Mouse (Mus musculus) G1E (cell line): ENCODE measurements around the gene Glod4. TPM values are rescaled to one million over a fixed set of nuclear protein-coding genes. Genes with fewer than 3 reads are reported as not detected.

ENCODE experiments used
- ATAC-seq: 2 replicates; pipeline ENCODE4 v1.8.0; 2016; ENCODE audit warnings: mild to moderate bottlenecking; ENCODE audit not compliant: insufficient number of reproducible peaks, poor library complexity, low FRiP score, severe bottlenecking; ENCODE audit errors: extremely low read depth
- DNase-seq: peaks from one replicate; pipeline ENCODE4 v3.0.0; 2012; ENCODE audit warnings: low spot score
- H3K27me3 ChIP-seq: 2 replicates; pipeline ENCODE4 v1.6.1; 2012; ENCODE audit warnings: mild to moderate bottlenecking, low read length, inconsistent platforms; ENCODE audit not compliant: insufficient read depth
- H3K36me3 ChIP-seq: replicated peaks from 2 replicates; pipeline ENCODE3; 2012; ENCODE audit warnings: mild to moderate bottlenecking, inconsistent platforms
- H3K4me1 ChIP-seq: 2 replicates; pipeline ENCODE4 v1.6.1; 2012; ENCODE audit warnings: low read depth, low read length, inconsistent platforms, mixed read lengths; ENCODE audit not compliant: insufficient read depth
- H3K4me3 ChIP-seq: 2 replicates; pipeline ENCODE4 v1.5.1; 2012; ENCODE audit warnings: low read depth, mild to moderate bottlenecking, inconsistent platforms, low read length, moderate library complexity, mixed read lengths
- H3K9me3 ChIP-seq: replicated peaks from 2 replicates; pipeline ENCODE4 v1.6.1; 2012; ENCODE audit warnings: inconsistent platforms
- CTCF ChIP-seq: IDR thresholded peaks from 2 replicates; pipeline ENCODE4 v1.5.1; 2012; ENCODE audit warnings: low read depth, low read length, inconsistent platforms, mixed read lengths
- GATA1 ChIP-seq: IDR thresholded peaks from 2 replicates; pipeline ENCODE4 v1.6.1; 2012; ENCODE audit warnings: borderline replicate concordance, low read length, inconsistent platforms, mixed read lengths
- GATA2 ChIP-seq: IDR thresholded peaks from 2 replicates; pipeline ENCODE4 v1.6.1; 2012; ENCODE audit warnings: low read depth, low read length, inconsistent platforms, borderline replicate concordance
- POLR2AphosphoS5 ChIP-seq: IDR thresholded peaks from 2 replicates; pipeline ENCODE4 v1.6.1; 2012; ENCODE audit warnings: low read depth, low read length, inconsistent platforms; ENCODE audit not compliant: insufficient replicate concordance
- TAL1 ChIP-seq: conservative IDR thresholded peaks from 2 replicates; pipeline ENCODE4 v1.6.1; 2012; ENCODE audit warnings: low read depth, low read length, inconsistent platforms, mixed read lengths
- polyA plus RNA-seq: library from polyadenylated mRNA; stranded (reverse); fragments of >175 nt; gene quantifications from 2 replicates; pipeline ENCODE4 v1.2.3, GENCODE M21; 2012
- total RNA-seq, 2 experiments: library from RNA; stranded (forward) in 1 of 2; stranded (reverse) in 1 of 2; fragments of 200-1000 nt in 1 of 2; fragments of >200 nt in 1 of 2; fragmentation: Nextera tagmentation in 1 of 2; gene quantifications; 2 replicates each; pipeline ENCODE4 v1.2.3; 2014 to 2017

The Glod4 gene
- total and polyA plus RNA-seq, 3 experiments: 5.8 to 168 (median 61.4) TPM

DNA sequence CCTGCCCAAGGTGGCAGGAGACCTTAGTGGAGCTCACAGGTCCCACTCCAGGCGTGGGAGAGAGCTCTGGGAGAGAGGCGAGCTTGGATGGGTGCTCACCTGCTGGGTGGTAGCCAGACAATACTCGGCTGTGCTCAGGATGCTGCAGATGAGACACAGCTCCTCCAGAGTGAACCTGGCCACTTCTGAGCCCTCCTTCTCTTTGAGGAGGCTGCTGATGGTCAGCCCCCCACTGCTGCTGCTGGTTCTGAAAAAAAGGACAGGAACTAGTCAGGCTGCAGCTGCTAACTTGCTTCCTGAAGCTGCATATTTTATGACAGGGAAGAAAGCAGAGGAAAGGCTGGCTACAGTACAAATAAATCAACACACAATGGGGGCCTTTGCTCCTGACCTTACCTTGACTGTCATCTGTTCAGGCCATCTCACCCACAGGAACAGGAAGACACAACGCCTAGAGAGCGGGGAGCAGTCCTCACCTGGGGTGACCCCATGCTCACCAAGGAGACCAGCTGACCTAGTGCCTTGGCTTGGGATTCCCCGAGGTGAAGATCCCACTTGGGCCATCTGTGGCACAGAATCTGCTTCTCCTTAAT is 162.4 kb downstream of the Glod4 start:
- Histone ChIP-seq H3K9me3 (no peaks in the 10 kb centered on the region), H3K27me3 (no peaks in the 10 kb centered on the region), H3K36me3 (peaks cover 57% of the 10 kb centered on the region), H3K4me1 (peaks cover 5% of the 10 kb centered on the region), H3K4me3 (no peak overlapping the region)
- TF ChIP-seq GATA1 (no peak), GATA2 (no peak), TAL1 (no peak)
- ATAC-seq (no peak), DNase-seq (no peak)

DNA sequence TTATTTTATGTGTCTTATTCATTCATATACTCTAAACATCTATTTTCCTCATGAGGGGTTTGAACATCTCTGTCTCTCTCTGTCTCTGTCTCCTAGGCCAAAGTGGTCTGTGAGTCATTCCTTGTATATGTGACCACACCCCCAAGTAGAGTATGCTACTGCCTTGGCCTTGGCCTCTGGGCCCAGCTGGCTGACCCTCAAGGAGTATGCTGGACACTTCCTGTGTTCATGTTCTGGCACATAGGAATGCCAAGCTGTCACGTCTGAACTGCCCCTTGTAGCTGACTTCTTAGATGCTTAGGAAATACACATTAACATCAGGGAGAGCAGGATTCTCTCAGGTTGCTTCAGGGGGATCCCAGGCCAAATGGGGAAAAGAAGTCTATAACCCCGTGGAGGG is 163.2 kb downstream of the Glod4 start:
- peaks cover 58% of the 10 kb centered on the region for H3K36me3 ChIP-seq
- peaks cover 5% of the 10 kb centered on the region for H3K4me1 ChIP-seq
- no peak overlapping the region for H3K4me3 ChIP-seq
- no peaks in the 10 kb centered on the region for H3K27me3 ChIP-seq
- no peak for ATAC-seq
- no peak for DNase-seq
- TF ChIP-seq GATA2 (no peak), CTCF (no peak)
- no peaks in the 10 kb centered on the region for H3K9me3 ChIP-seq

DNA sequence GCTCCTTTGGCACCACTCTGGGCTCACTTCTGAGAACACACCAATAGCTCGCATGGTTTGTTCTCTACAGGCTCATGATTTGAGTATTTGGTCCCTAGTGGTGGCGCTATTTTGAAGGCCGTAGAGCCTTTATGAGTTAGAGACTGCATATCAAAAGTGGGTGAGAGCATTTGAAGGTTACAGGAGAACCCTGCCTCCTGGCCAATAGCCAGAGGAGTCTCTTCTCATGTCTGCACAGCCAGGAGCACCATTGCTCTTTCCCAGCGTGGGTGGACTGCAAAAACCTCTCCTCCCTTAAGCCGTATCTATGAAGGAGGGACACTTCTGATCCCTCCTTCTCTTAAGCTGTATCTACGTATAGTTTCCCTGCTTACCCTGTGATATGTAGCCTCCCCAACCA is 166.2 kb downstream of the Glod4 start:
- H3K36me3 ChIP-seq: peaks cover 54% of the 10 kb centered on the region
- H3K4me3 ChIP-seq: no peak overlapping the region
- no peaks in the 10 kb centered on the region for H3K9me3 ChIP-seq
- no peaks in the 10 kb centered on the region for H3K27me3 ChIP-seq
- ATAC-seq (no peak), DNase-seq (no peak)
- TF ChIP-seq GATA2: no peak
- no peak for TF ChIP-seq POLR2AphosphoS5
- no peak for TF ChIP-seq CTCF
- H3K4me1 ChIP-seq: no peaks in the 10 kb centered on the region

DNA sequence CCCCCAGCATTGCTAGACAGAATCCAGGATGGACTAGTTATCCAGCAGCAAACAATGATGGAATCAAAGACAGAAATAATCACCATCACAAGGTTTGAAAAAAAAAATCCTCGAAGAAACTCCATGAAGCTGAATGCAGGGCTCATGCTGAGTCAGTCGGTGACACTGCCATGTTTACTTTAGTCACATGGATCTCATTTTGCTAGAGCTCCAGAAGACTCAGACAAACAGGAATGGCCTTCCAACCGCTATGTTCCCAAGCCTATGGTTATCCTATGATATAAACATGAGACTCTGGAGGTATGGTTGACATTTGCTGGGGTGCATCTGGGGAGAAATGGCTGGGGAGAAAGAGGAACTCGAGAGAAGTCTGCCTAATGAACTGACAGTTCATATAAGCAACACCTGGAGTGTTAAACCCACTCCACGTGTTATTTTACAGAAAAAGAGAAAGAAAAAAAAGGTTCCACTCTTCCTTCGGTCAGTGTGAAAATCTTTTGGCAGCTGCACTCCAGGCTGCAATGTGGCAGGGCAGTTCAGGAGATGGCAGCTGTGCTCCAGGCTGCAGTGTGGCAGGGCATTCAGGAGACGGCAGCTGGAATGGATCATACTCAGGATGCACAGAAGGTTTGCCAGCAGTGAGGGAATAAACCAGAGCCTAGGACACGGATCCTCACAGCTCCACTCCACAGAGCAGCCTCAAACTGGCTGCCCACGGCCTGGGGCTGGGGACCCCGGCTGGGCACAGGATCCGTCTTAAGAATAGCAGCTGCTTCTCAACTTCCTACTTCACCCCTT is 169.0 kb downstream of the Glod4 start:
- Histone ChIP-seq H3K9me3 (no peaks in the 10 kb centered on the region), H3K4me1 (no peaks in the 10 kb centered on the region), H3K27me3 (no peaks in the 10 kb centered on the region), H3K36me3 (peaks cover 35% of the 10 kb centered on the region), H3K4me3 (no peak overlapping the region)
- ATAC-seq (no peak), DNase-seq (no peak)
- TF ChIP-seq CTCF (no peak), TAL1 (no peak), POLR2AphosphoS5 (no peak), GATA2 (no peak), GATA1 (no peak)

Other genes with a start within 250 kb of the Glod4 start
- gene 1700016K19Rik, start 243.8 kb downstream of the Glod4 start, total RNA-seq (2014; fragmentation: Nextera tagmentation): not detected in 2 replicates
- 0.16 TPM in 1 of 2 replicates, not detected in the other for gene 1700016K19Rik, start 243.8 kb downstream of the Glod4 start, total RNA-seq (2017)
- not detected in 2 replicates for gene 1700016K19Rik, start 243.8 kb downstream of the Glod4 start, polyA plus RNA-seq
- not detected in 2 replicates for gene Rflnb, start 215.9 kb downstream of the Glod4 start, total RNA-seq (2014; fragmentation: Nextera tagmentation)
- gene Rflnb, start 215.9 kb downstream of the Glod4 start, total RNA-seq (2017): 0.05 and 0.06 TPM in 2 replicates
- gene Rflnb, start 215.9 kb downstream of the Glod4 start, polyA plus RNA-seq: 0.08 and 0.10 TPM in 2 replicates
- gene Vps53, start 64.1 kb downstream of the Glod4 start, total RNA-seq (2014; fragmentation: Nextera tagmentation): 27.3 and 35.5 TPM in 2 replicates
- 31.1 and 39.3 TPM in 2 replicates for gene Vps53, start 64.1 kb downstream of the Glod4 start, total RNA-seq (2017)
- gene Vps53, start 64.1 kb downstream of the Glod4 start, polyA plus RNA-seq: 26.1 and 26.4 TPM in 2 replicates
- 23.5 and 39.0 TPM in 2 replicates for gene Fam57a, start 64.1 kb downstream of the Glod4 start, total RNA-seq (2014; fragmentation: Nextera tagmentation)
- gene Fam57a, start 64.1 kb downstream of the Glod4 start, total RNA-seq (2017): 11.8 and 12.0 TPM in 2 replicates
- 3.2 and 3.3 TPM in 2 replicates for gene Fam57a, start 64.1 kb downstream of the Glod4 start, polyA plus RNA-seq
- not detected in 2 replicates for gene Dbil5, start 26.1 kb downstream of the Glod4 start, total RNA-seq (2014; fragmentation: Nextera tagmentation)
- gene Dbil5, start 26.1 kb downstream of the Glod4 start, total RNA-seq (2017): 2.0 and 3.4 TPM in 2 replicates
- gene Dbil5, start 26.1 kb downstream of the Glod4 start, polyA plus RNA-seq: 0.16 and 0.25 TPM in 2 replicates
- 21.9 and 26.4 TPM in 2 replicates for gene Gemin4, start 26.1 kb downstream of the Glod4 start, total RNA-seq (2014; fragmentation: Nextera tagmentation)
- gene Gemin4, start 26.1 kb downstream of the Glod4 start, total RNA-seq (2017): 19.1 and 20.7 TPM in 2 replicates
- 4.2 and 4.7 TPM in 2 replicates for gene Gemin4, start 26.1 kb downstream of the Glod4 start, polyA plus RNA-seq
- gene Mrm3, start within 50 bp of the Glod4 start, total RNA-seq (2014; fragmentation: Nextera tagmentation): 10.7 and 10.8 TPM in 2 replicates
- gene Mrm3, start within 50 bp of the Glod4 start, total RNA-seq (2017): 17.5 and 22.7 TPM in 2 replicates
- 13.3 and 13.5 TPM in 2 replicates for gene Mrm3, start within 50 bp of the Glod4 start, polyA plus RNA-seq
- gene Nxn, start 155.4 kb upstream of the Glod4 start, total RNA-seq (2014; fragmentation: Nextera tagmentation): 4.4 TPM in 2 replicates
- 5.0 and 6.0 TPM in 2 replicates for gene Nxn, start 155.4 kb upstream of the Glod4 start, total RNA-seq (2017)
- 4.8 TPM in 2 replicates for gene Nxn, start 155.4 kb upstream of the Glod4 start, polyA plus RNA-seq
- 24.5 and 29.9 TPM in 2 replicates for gene Timm22, start 163.2 kb upstream of the Glod4 start, total RNA-seq (2014; fragmentation: Nextera tagmentation)
- 23.9 and 25.0 TPM in 2 replicates for gene Timm22, start 163.2 kb upstream of the Glod4 start, total RNA-seq (2017)
- gene Timm22, start 163.2 kb upstream of the Glod4 start, polyA plus RNA-seq: 22.8 and 28.1 TPM in 2 replicates